Mouse (Mus musculus): ENCODE data around the gene Robo2. TPM values are rescaled to one million over a fixed set of nuclear protein-coding genes. Genes with fewer than 3 reads are reported as not detected.

Gene Robo2
- polyA plus RNA-seq, 1 experiment, result 4.2 TPM

DNA sequence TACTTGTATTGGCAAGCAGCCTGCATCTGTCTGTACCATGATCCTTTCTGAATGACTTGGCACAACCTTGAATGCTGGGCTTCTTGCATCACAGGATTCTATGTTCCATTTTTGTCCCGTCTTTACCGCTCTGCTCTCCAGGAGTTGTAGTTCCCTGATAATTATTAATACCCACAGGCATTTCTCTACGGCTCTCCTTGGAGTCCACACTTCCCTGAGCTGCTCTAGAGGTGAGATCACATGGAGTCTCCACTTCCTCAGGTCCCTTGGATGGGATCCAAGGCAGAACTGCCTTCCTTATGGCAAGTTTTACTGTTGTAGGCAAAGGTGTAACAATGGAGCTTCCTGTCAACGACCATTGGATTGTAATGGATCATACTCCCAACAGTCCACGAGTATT is 37.1 kb downstream of the Robo2 start:
- Histone ChIP-seq H3K79me2 (ENCODE audit: control insufficient read depth, insufficient read depth) (no peaks in the 10 kb centered on the region), H3K4me3 (ENCODE audit: insufficient read depth, poor library complexity, severe bottlenecking) (no peak overlapping the region), H3K79me3 (ENCODE audit: low read depth) (no peaks in the 10 kb centered on the region), H3ac (ENCODE audit: control insufficient read depth, insufficient read length, low read depth) (no peak overlapping the region), H3K36me3 (ENCODE audit: control insufficient read depth, insufficient read depth) (no peaks in the 10 kb centered on the region), H3K27me3 (ENCODE audit: control insufficient read depth, insufficient read depth, insufficient read length) (no peaks in the 10 kb centered on the region)
- TF ChIP-seq MAX (IDR thresholded peaks at IDR 0.05), result no peak
- no peak for TF ChIP-seq MYOD1 (IDR thresholded peaks at IDR 0.05; ENCODE audit: control insufficient read depth, insufficient read length, low read depth)
- no peak for TF ChIP-seq USF1 (IDR thresholded peaks at IDR 0.05; ENCODE audit: low read depth)

DNA sequence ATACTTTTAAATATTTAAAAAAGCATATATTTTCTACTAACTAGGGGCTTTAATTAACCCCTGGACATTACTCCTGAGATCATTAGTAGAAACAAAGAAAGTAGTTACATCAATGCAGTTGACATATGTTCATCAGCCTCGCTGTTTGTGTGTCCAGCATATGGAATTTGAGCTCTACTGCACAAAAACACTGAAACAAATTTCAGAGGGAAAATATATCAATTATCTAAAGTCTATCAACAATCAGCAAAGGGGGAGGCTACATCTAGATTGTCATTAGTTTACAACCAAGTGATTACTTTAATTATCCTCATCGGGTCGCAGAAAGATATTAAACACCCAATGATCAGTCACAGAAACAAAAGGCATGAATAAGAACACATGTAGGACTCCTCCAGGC is 38.2 kb downstream of the Robo2 start:
- no peak overlapping the region for H3ac ChIP-seq (ENCODE audit: control insufficient read depth, insufficient read length, low read depth)
- no peaks in the 10 kb centered on the region for H3K36me3 ChIP-seq (ENCODE audit: control insufficient read depth, insufficient read depth)
- no peaks in the 10 kb centered on the region for H3K27me3 ChIP-seq (ENCODE audit: control insufficient read depth, insufficient read depth, insufficient read length)
- no peaks in the 10 kb centered on the region for H3K79me3 ChIP-seq (ENCODE audit: low read depth)
- no peak overlapping the region for H3K4me3 ChIP-seq (ENCODE audit: insufficient read depth, poor library complexity, severe bottlenecking)
- H3K79me2 ChIP-seq (ENCODE audit: control insufficient read depth, insufficient read depth), result no peaks in the 10 kb centered on the region
- TF ChIP-seq CTCF (IDR thresholded peaks at IDR 0.05; ENCODE audit: control insufficient read depth, insufficient read depth, insufficient read length), result no peak
- no peak for TF ChIP-seq MYOG (IDR thresholded peaks at IDR 0.05; ENCODE audit: control insufficient read depth, extremely low read depth, insufficient read length)
- TF ChIP-seq MAX (IDR thresholded peaks at IDR 0.05), result no peak
- no peak for TF ChIP-seq CEBPB (IDR thresholded peaks at IDR 0.05; ENCODE audit: low read depth)
- TF ChIP-seq MYOD1 (IDR thresholded peaks at IDR 0.05; ENCODE audit: control insufficient read depth, insufficient read length, low read depth), result no peak
- no peak for TF ChIP-seq USF1 (IDR thresholded peaks at IDR 0.05; ENCODE audit: low read depth)
- TF ChIP-seq FOSL1 (IDR thresholded peaks at IDR 0.05; ENCODE audit: insufficient read depth, low read length, poor library complexity, severe bottlenecking), result no peak

DNA sequence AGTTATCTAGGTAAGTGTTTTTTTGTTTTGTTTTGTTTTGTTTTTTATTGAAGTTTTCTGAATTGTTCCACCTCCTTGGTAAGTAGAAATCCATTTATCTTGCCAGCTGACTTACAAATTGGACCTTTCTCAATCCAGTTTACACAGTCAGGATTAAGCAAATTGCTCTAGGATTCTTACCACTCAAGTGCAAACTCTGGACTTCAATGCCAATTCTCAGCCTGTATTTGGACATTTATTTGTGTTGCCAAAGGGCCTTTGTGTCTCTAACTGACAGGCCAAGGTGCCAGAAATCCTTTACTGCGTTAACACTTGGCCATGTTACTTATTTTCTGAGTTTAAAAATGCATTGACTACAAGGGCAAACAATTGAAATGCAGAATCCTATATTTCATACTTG is 38.7 kb downstream of the Robo2 start:
- Histone ChIP-seq H3K27me3 (ENCODE audit: control insufficient read depth, insufficient read depth, insufficient read length) (no peaks in the 10 kb centered on the region), H3K79me3 (ENCODE audit: low read depth) (no peaks in the 10 kb centered on the region), H3K4me3 (ENCODE audit: insufficient read depth, poor library complexity, severe bottlenecking) (no peak overlapping the region), H3K36me3 (ENCODE audit: control insufficient read depth, insufficient read depth) (no peaks in the 10 kb centered on the region), H3K79me2 (ENCODE audit: control insufficient read depth, insufficient read depth) (no peaks in the 10 kb centered on the region), H3ac (ENCODE audit: control insufficient read depth, insufficient read length, low read depth) (no peak overlapping the region)
- TF ChIP-seq USF1 (IDR thresholded peaks at IDR 0.05; ENCODE audit: low read depth) (no peak), MYOD1 (IDR thresholded peaks at IDR 0.05; ENCODE audit: control insufficient read depth, insufficient read length, low read depth) (no peak)

DNA sequence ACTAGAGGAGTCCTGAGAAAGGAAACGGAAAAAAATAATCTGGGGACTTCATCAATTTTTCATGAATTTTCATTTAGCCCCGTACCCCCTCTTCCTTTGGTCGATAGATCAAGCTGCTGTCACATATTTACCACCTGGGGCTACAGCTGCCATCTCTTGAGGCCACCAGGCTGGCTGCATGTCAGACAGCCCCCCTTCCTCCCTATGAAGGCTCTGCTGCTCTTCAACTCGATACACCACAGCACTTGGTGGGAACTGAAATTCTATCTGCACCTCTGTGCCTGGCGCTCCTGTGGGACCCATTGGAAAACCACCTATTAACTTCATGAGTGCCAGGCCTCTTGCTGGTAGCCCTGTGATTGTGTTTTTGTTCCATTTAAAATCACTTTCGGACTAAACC is 63.2 kb downstream of the Robo2 start:
- no peak overlapping the region for H3K4me3 ChIP-seq (ENCODE audit: insufficient read depth, poor library complexity, severe bottlenecking)
- H3K79me3 ChIP-seq (ENCODE audit: low read depth), result no peaks in the 10 kb centered on the region
- TF ChIP-seq USF1 (IDR thresholded peaks at IDR 0.05; ENCODE audit: low read depth), result no peak
- no peak for TF ChIP-seq CEBPB (IDR thresholded peaks at IDR 0.05; ENCODE audit: low read depth)
- no peak for TF ChIP-seq FOSL1 (IDR thresholded peaks at IDR 0.05; ENCODE audit: insufficient read depth, low read length, poor library complexity, severe bottlenecking)
- no peak for TF ChIP-seq MYOD1 (IDR thresholded peaks at IDR 0.05; ENCODE audit: control insufficient read depth, insufficient read length, low read depth)
- TF ChIP-seq MAX (IDR thresholded peaks at IDR 0.05), result no peak
- TF ChIP-seq MYOG (IDR thresholded peaks at IDR 0.05; ENCODE audit: control insufficient read depth, extremely low read depth, insufficient read length), result no peak
- no peak for TF ChIP-seq CTCF (IDR thresholded peaks at IDR 0.05; ENCODE audit: control insufficient read depth, insufficient read depth, insufficient read length)
- no peak overlapping the region for H3ac ChIP-seq (ENCODE audit: control insufficient read depth, insufficient read length, low read depth)
- no peaks in the 10 kb centered on the region for H3K27me3 ChIP-seq (ENCODE audit: control insufficient read depth, insufficient read depth, insufficient read length)
- H3K79me2 ChIP-seq (ENCODE audit: control insufficient read depth, insufficient read depth), result no peaks in the 10 kb centered on the region
- H3K36me3 ChIP-seq (ENCODE audit: control insufficient read depth, insufficient read depth), result no peaks in the 10 kb centered on the region

DNA sequence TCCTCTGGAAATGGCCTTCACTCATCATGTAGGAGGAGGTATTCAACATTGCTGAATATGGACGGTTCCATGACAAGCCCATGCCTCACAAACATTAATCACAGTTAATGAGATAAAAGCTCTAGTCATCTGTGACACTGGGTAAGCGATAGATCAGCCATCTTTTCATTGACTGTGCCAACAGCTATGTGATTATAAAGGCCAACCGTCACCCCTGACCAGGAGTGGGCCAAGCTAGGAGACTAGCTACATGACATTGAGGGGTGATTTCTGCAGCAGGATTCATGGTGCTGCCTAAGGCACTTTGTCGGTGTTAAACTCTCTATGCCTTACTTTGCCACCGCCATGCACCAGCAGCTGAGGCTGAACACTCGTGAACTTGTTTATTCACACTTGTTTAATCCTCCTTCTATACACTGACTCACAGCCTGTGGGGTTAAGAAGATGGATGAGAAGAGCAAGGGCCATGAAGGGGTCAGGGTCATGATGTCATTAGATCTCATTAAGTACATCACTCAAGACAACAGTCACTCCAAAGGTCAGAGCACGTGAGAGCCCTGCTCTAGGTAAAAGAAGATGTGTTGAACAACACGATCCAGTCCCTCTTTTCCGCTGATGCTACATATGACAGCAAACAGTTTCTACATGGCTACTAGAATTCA is 72.5 kb downstream of the Robo2 start:
- H3ac ChIP-seq (ENCODE audit: control insufficient read depth, insufficient read length, low read depth), result no peak overlapping the region
- no peaks in the 10 kb centered on the region for H3K79me2 ChIP-seq (ENCODE audit: control insufficient read depth, insufficient read depth)
- no peaks in the 10 kb centered on the region for H3K36me3 ChIP-seq (ENCODE audit: control insufficient read depth, insufficient read depth)
- no peak overlapping the region for H3K4me3 ChIP-seq (ENCODE audit: insufficient read depth, poor library complexity, severe bottlenecking)
- no peaks in the 10 kb centered on the region for H3K27me3 ChIP-seq (ENCODE audit: control insufficient read depth, insufficient read depth, insufficient read length)
- H3K79me3 ChIP-seq (ENCODE audit: low read depth), result no peaks in the 10 kb centered on the region
- TF ChIP-seq MYOD1 (IDR thresholded peaks at IDR 0.05; ENCODE audit: control insufficient read depth, insufficient read length, low read depth) (no peak), MAX (IDR thresholded peaks at IDR 0.05) (no peak), USF1 (IDR thresholded peaks at IDR 0.05; ENCODE audit: low read depth) (no peak), MYOG (IDR thresholded peaks at IDR 0.05; ENCODE audit: control insufficient read depth, extremely low read depth, insufficient read length) (no peak), FOSL1 (IDR thresholded peaks at IDR 0.05; ENCODE audit: insufficient read depth, low read length, poor library complexity, severe bottlenecking) (no peak), CEBPB (IDR thresholded peaks at IDR 0.05; ENCODE audit: low read depth) (no peak), CTCF (IDR thresholded peaks at IDR 0.05; ENCODE audit: control insufficient read depth, insufficient read depth, insufficient read length) (no peak)

DNA sequence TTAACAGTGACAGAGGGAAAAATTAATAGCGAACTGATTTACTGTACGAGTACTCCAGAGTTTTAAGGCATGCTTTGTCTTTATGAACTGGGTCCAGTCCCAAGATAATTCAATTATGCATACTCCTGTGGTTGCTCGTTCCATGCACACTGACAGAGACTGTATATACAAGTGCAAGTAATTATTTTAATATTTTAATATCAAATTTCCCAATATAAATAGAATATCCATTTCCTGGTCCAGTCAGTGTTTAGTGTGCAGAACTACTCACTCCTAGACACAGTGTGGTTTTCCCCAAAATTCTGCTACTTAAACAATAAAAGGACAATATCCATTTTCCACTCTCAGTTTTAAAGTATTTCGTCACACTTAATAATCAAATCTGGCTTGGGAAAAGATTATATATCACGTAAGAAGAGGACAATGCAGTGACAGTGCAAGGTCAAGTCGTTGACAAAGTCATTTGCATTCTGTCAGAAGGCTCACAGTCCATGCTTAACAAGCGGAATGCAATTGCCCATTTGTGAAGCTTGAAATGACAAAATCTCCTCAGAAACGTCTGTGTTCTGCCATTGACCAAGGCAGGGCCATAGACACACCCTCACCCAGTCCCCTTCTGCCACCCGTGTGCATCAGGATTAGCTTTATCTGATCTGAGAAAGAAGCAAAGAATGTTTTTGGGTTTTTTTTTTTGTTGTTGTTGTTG is 89.8 kb downstream of the Robo2 start:
- no peaks in the 10 kb centered on the region for H3K36me3 ChIP-seq (ENCODE audit: control insufficient read depth, insufficient read depth)
- no peak overlapping the region for H3ac ChIP-seq (ENCODE audit: control insufficient read depth, insufficient read length, low read depth)
- no peaks in the 10 kb centered on the region for H3K79me2 ChIP-seq (ENCODE audit: control insufficient read depth, insufficient read depth)
- no peak for TF ChIP-seq FOSL1 (IDR thresholded peaks at IDR 0.05; ENCODE audit: insufficient read depth, low read length, poor library complexity, severe bottlenecking)
- no peak for TF ChIP-seq USF1 (IDR thresholded peaks at IDR 0.05; ENCODE audit: low read depth)
- no peak overlapping the region for H3K4me3 ChIP-seq (ENCODE audit: insufficient read depth, poor library complexity, severe bottlenecking)
- H3K79me3 ChIP-seq (ENCODE audit: low read depth), result no peaks in the 10 kb centered on the region
- H3K27me3 ChIP-seq (ENCODE audit: control insufficient read depth, insufficient read depth, insufficient read length), result no peaks in the 10 kb centered on the region
